Mouse (Mus musculus) limb, embryonic 11.5 days (tissue): ENCODE measurements at regions not wholly inside any gene's neighbourhood (a gene's known extent, or its start where the extent isn't known, plus 50 kb on each side); places are given as distances from the start of the nearest gene placed in this dataset.

ENCODE experiments used
- ATAC-seq: fragments of 200-750 bp; cut with Nextera tagmentation; 2 replicates; pipeline ENCODE4 v1.8.0; 2017; ENCODE audit warnings: low read depth; ENCODE audit not compliant: insufficient number of reproducible peaks, low FRiP score, low TSS enrichment
- DNase-seq: peaks from one replicate; pipeline ENCODE4 v3.0.0-alpha.2; 2015; ENCODE audit warnings: low spot score
- H3K27ac ChIP-seq: fragments of 300-500 bp; sonication (generic); replicated peaks from 2 replicates; pipeline ENCODE4 v1.5.1; 2014; ENCODE audit warnings: low read depth, mild to moderate bottlenecking, low read length
- H3K27me3 ChIP-seq: fragments of 300-500 bp; sonication (generic); 2 replicates; pipeline ENCODE4 v1.6.1; 2014; ENCODE audit warnings: mild to moderate bottlenecking, low read length, mixed read lengths; ENCODE audit not compliant: control insufficient read depth, insufficient read depth
- H3K36me3 ChIP-seq: fragments of 300-500 bp; sonication (generic); 2 replicates; pipeline ENCODE4 v1.6.1; 2014; ENCODE audit warnings: mild to moderate bottlenecking, low read length, moderate library complexity, mixed read lengths; ENCODE audit not compliant: control insufficient read depth, insufficient read depth
- H3K4me1 ChIP-seq: fragments of 300-500 bp; sonication (generic); 2 replicates; pipeline ENCODE4 v1.6.1; 2014; ENCODE audit warnings: low read length, mixed read lengths; ENCODE audit not compliant: control insufficient read depth, insufficient read depth
- H3K4me2 ChIP-seq: fragments of 300-500 bp; sonication (generic); 2 replicates; pipeline ENCODE4 v1.6.1; 2014; ENCODE audit warnings: low read depth, mild to moderate bottlenecking, moderate library complexity; ENCODE audit not compliant: severe bottlenecking
- H3K4me3 ChIP-seq: fragments of 300-500 bp; sonication (generic); 2 replicates; pipeline ENCODE4 v1.5.1; 2014; ENCODE audit warnings: low read depth, low read length
- H3K9ac ChIP-seq: fragments of 300-500 bp; sonication (generic); 2 replicates; pipeline ENCODE4 v1.6.1; 2014; ENCODE audit warnings: mild to moderate bottlenecking, low read length
- H3K9me3 ChIP-seq: fragments of 300-500 bp; sonication (generic); 2 replicates; pipeline ENCODE4 v1.6.1; 2016; ENCODE audit warnings: low read length; ENCODE audit not compliant: control insufficient read depth
- WGBS: fragments of 180-500 bp; shearing (Covaris S2); extraction: QIAGEN DNeasy Blood & Tissue Kit; methylation state at CpG from one replicate; pipeline ENCODE4 v1.1.7; 2014; 5-methylcytosine and 5-hydroxymethylcytosine counted together

DNA sequence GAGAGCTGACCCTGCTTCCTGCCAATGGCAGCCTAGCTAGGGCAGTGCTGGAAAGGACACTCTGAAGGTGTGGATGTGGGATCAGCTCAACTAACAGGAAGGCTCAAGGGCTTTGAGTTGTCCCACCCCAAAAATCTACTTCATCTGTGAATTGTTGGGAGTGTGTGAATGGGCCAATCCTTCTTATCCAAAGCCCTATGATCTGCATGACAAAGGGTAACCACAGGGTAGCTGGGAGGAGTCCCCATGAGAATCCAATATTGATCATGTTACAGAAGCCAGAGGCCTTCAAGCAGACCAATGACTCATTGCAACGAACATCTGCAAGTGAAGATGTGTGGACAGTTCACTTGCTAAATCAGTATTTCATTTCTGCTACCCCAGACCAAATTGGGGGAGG, 51.1 kb upstream of the Adra1b start:
- WGBS, result 85% methylated on average over 1 of the region's 1 CpGs
- no peak overlapping the region for H3K4me2 ChIP-seq
- H3K4me3 ChIP-seq, result no peak overlapping the region
- ATAC-seq, result no peak
- no peaks in the 10 kb centered on the region for H3K9me3 ChIP-seq
- no peaks in the 10 kb centered on the region for H3K27me3 ChIP-seq
- H3K36me3 ChIP-seq, result no peaks in the 10 kb centered on the region
- H3K4me1 ChIP-seq, result no peaks in the 10 kb centered on the region
- H3K27ac ChIP-seq, result no peak overlapping the region
- no peak overlapping the region for H3K9ac ChIP-seq
- no peak for DNase-seq

DNA sequence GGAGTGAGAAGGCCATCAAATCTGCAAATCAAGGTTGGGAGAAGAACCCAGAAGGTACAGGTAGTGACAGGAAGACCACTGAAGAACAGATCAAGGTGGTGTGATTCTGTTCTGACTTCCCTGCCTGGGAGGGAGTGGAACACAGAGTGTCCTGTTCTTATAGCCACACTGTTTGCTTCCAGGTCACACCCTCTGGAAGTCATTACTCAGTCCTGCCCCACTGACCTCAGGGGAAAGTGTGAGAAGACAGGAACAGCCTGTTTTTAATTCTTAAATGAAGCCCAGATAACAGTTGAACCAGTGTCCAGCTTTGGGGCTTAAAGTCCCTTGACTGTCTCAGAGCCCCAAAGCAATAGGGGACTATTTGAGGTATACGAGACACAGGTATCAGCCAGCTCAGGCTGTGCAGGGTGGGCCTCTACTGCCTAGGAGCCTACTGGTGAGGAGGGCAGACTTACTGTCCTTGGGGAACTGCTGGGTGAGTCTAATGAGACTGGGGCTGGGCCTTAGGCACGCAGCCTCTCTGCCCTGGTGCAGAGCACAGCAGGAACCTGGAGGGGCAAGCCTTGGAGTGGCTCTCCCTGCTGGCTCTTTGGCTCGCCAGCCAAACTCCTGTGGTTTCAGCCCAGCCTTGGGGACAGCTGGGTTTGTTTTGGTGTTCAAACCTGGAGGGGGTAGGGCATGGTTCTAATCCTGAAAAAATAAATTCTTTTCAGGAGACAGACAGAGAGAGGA, 57.4 kb upstream of the Adra1b start:
- Histone ChIP-seq H3K27me3 (no peaks in the 10 kb centered on the region), H3K36me3 (no peaks in the 10 kb centered on the region), H3K4me3 (no peak overlapping the region), H3K4me1 (no peaks in the 10 kb centered on the region), H3K9ac (no peak overlapping the region), H3K9me3 (no peaks in the 10 kb centered on the region), H3K4me2 (no peak overlapping the region), H3K27ac (no peak overlapping the region)
- ATAC-seq, result no peak
- 25% methylated on average over 3 of the region's 3 CpGs for WGBS
- DNase-seq, result no peak

DNA sequence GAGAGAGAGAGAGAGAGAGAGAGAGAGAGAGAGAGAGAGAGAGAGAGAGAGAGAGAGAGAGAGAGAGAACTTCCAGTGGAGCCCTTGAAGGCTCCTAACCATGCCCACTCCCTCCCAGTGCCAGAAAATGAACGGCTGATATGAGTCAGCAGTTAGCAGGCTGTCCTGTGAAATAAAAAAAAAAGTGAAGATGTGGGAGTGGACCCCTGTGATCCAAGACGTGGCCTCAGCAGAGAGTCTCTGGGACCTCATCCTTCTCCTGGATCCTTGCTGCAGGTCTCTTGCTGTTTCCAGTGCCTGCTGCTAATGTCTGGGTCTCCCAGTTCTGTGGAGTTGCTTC, 57.9 kb upstream of the Adra1b start:
- Histone ChIP-seq H3K9ac (no peak overlapping the region), H3K4me1 (no peaks in the 10 kb centered on the region), H3K36me3 (no peaks in the 10 kb centered on the region), H3K4me2 (no peak overlapping the region), H3K27ac (no peak overlapping the region), H3K4me3 (no peak overlapping the region), H3K9me3 (no peaks in the 10 kb centered on the region), H3K27me3 (no peaks in the 10 kb centered on the region)
- ATAC-seq (no peak), DNase-seq (no peak)
- WGBS, result 45% methylated on average over 2 of the region's 2 CpGs

DNA sequence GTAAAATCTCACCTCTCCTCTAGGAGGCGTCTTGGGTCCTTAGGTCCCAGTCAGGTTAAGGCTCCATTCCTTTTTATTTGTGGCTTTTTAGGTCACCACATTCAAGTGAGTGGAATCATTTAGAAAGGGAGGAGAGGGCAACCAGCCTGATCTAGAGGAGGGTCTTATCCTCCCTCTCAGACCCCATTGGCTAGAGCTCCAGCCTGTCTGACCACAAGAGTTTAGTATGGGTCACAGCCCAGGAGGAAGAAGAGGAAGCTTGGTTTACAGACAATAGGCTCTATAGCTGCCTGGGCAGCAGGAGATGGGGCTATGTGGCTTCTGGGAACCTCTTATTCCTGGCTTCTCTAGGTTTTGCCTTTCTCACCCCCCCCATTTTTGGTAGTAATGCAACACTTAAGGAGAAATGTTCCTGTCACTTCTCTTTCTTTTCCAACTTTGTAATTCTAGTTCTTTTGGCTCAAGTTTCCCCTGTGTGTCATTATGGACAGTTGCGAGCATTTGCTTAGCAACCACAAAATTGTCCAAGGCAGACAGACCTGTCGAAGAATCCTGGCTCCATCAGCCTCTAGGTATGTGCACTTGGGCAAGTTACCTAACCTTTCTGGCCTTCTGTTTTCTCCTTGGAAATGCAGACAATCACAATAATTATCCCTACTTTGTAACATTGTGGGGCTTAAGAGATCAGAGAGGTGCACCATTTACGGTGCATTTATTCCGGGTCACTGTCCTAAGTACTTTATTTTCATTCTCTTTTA, 59.5 kb upstream of the Adra1b start:
- H3K4me2 ChIP-seq, result no peak overlapping the region
- no peak for DNase-seq
- no peak overlapping the region for H3K9ac ChIP-seq
- no peaks in the 10 kb centered on the region for H3K9me3 ChIP-seq
- WGBS, result 76% methylated on average over 5 of the region's 5 CpGs
- H3K4me1 ChIP-seq, result no peaks in the 10 kb centered on the region
- no peaks in the 10 kb centered on the region for H3K36me3 ChIP-seq
- no peak overlapping the region for H3K4me3 ChIP-seq
- H3K27ac ChIP-seq, result no peak overlapping the region
- ATAC-seq, result no peak
- H3K27me3 ChIP-seq, result no peaks in the 10 kb centered on the region

DNA sequence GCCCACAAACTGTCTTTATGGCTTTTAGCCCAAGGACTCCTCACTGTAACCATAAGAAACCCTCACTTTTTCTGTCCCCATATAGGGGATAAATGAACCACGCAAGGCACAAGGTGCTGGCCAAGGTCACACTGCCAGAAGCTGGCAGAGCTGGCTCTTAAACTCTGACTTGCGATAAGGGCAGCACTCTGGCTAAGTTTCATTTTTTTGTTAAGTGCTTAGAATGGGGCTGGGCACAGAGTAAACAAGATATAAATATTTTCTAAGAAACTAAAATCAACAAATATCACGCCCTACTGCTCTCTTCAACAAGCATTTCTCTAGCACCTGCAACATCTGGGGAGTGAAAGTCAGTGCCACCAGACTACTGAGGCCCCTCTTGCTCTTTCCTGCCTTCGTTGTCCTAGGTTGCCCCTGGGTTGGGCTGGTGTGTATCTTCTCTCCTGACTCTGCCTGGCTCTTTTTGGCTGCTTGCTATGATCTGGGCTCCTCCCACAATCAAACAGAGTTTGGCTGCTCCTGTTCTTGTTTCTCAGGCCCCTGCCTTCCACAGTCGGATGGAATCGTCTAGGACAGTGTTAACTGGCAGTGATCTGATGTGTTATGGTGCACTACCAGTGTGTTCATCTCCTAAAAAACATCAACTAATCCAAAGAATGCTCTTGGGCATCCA, 60.5 kb upstream of the Adra1b start:
- Histone ChIP-seq H3K4me1 (no peaks in the 10 kb centered on the region), H3K4me2 (no peak overlapping the region), H3K9me3 (no peaks in the 10 kb centered on the region), H3K36me3 (no peaks in the 10 kb centered on the region), H3K27ac (no peak overlapping the region), H3K9ac (no peak overlapping the region), H3K4me3 (no peak overlapping the region), H3K27me3 (no peaks in the 10 kb centered on the region)
- WGBS, result 81% methylated on average over 6 of the region's 6 CpGs
- no peak for ATAC-seq
- DNase-seq, result no peak

DNA sequence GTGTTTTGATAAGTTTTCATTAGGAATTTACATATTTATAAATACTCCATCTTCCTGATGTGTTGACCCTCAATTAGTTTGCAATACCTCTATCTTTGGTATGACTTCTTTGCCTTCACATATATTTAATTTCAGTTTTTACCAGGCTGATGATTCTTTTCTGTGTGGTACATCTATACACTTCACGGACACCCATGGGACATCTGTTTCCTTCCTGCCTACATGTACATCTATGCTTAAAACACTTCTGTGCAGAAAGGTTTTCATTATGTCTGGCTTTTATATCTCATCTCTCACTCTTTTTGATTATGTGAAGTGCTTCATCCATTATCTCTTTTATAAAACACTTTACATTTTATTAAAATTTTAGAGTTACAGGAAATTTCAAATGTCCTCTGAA, 66.8 kb upstream of the Adra1b start:
- Histone ChIP-seq H3K4me1 (no peaks in the 10 kb centered on the region), H3K27me3 (no peaks in the 10 kb centered on the region), H3K4me2 (no peak overlapping the region), H3K4me3 (no peak overlapping the region), H3K9me3 (no peaks in the 10 kb centered on the region), H3K27ac (no peak overlapping the region), H3K36me3 (no peaks in the 10 kb centered on the region), H3K9ac (no peak overlapping the region)
- DNase-seq, result no peak
- no peak for ATAC-seq
- WGBS, result 90% methylated on average over 1 of the region's 1 CpGs

DNA sequence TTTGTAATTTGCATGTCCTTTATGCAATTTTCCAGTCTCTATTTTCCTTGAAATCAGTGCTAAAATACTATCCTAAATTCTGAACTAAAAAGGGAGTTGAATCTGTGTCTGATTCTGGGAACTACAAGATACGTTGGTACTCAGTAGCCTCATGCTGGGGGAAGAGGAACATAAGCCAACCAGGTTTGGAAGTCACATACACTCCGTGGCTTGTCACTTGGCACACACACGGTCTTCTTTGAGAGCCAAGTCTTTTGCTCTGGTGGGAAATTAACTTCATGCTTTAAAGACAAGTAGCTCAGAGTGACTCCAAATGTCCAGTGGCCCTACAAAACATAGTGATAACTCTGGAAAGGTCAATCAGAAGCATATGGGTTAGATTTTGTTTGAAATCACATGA, 70.9 kb upstream of the Adra1b start:
- Histone ChIP-seq H3K9me3 (no peaks in the 10 kb centered on the region), H3K9ac (no peak overlapping the region), H3K36me3 (no peaks in the 10 kb centered on the region), H3K4me3 (no peak overlapping the region), H3K4me2 (no peak overlapping the region), H3K27ac (no peak overlapping the region), H3K27me3 (no peaks in the 10 kb centered on the region), H3K4me1 (no peaks in the 10 kb centered on the region)
- WGBS, result 88% methylated on average over 3 of the region's 3 CpGs
- no peak for ATAC-seq
- DNase-seq, result no peak

DNA sequence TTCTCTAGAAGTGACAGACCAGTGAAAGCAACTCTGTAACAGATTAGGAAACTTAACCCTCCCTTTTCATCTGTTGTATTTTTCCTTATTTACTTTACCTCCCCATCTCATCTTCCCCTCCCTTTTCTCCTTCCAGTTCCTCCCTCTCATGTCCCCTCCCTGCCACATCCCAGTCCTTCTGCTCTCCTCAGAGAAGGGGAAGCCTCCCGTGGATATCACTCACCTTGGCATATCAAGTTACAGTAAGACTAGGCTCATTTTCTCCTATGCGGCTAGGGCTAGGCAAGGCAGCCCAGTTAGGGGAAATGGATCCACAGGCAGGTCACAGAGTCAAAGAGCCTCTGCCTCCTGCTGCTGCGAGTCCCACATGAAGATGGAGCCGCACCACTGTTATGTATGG, 75.0 kb upstream of the Adra1b start:
- 42% methylated on average over 4 of the region's 4 CpGs for WGBS
- H3K4me1 ChIP-seq, result no peaks in the 10 kb centered on the region

More for the DNA sequence above, 75.0 kb upstream of the Adra1b start:
- DNase-seq (no peak), ATAC-seq (no peak)
- Histone ChIP-seq H3K9ac (no peak overlapping the region), H3K27ac (no peak overlapping the region), H3K36me3 (no peaks in the 10 kb centered on the region), H3K4me3 (no peak overlapping the region), H3K9me3 (no peaks in the 10 kb centered on the region), H3K4me2 (no peak overlapping the region), H3K27me3 (no peaks in the 10 kb centered on the region)
